Mouse (Mus musculus) layer of hippocampus, adult 2 months (tissue): Measurements from ENCODE around the gene Acyp2. TPM values are rescaled to one million over a fixed set of nuclear protein-coding genes. Genes with fewer than 3 reads are reported as not detected.
"Not testable (repeated sequence)": the region's sequence is repeated elsewhere in the genome, so short reads cannot be mapped to it uniquely, and the experiment has no call there.

Experiments
- DNase-seq, 2 experiments: peaks; one replicate each; pipeline ENCODE4 v3.0.0; 2022; ENCODE audit warnings: low spot score in 2 of 2
- H3K27ac ChIP-seq: fragments of 200-600 bp; 2 replicates; pipeline ENCODE4 v1.8.1; 2022
- H3K4me3 ChIP-seq: fragments of 200-600 bp; 2 replicates; pipeline ENCODE4 v1.8.1; 2022; ENCODE audit warnings: mild to moderate bottlenecking
- CTCF ChIP-seq: fragments of 200-600 bp; conservative IDR thresholded peaks from 2 replicates; pipeline ENCODE4 v1.8.1; 2022; ENCODE audit warnings: antibody characterized with exemption, mild to moderate bottlenecking, moderate library complexity
- long read RNA-seq, 2 experiments: library from polyadenylated mRNA; stranded (forward); transcript quantifications; one replicate each; pipeline ENCODE4 v2.0.0; 2021; ENCODE audit warnings: borderline mapping rate in 2 of 2
- total RNA-seq, 2 experiments: library from RNA; stranded (reverse); gene quantifications; 2 replicates each; pipeline ENCODE4 v1.2.3; 2021

Gene Acyp2
- total RNA-seq: 10 to 100 TPM; 21.2 to 22.4 TPM
- long read RNA-seq, experiment 1, partial matches to known transcripts: 10 of 12 reads
- long read RNA-seq, experiment 1, other reads (novel, unspliced or antisense): 1 of 12 reads
- long read RNA-seq, experiment 2, partial matches to known transcripts: 12 of 13 reads
- long read RNA-seq, experiment 2, other reads (novel, unspliced or antisense): 1 of 13 reads

GRCm38 (mm10) chr11:30649001-30649637 is at the start of gene Acyp2:
Gene Acyp2 (minus strand): TSS chr11:30649587.
- peak within 1 kb of the TSS; percentile 86 for H3K4me3 ChIP-seq
- DNase-seq: peak; percentile 78 to 82
- peak within 1 kb of the TSS; percentile 97 for H3K27ac ChIP-seq
- TF ChIP-seq CTCF: peak; percentile 68

GRCm38 (mm10) chr11:30689421-30689820 is 40.0 kb upstream of the Acyp2 start:
- no peak for TF ChIP-seq CTCF
- no peak for DNase-seq
- no peak overlapping the region for H3K4me3 ChIP-seq
- no peak overlapping the region for H3K27ac ChIP-seq

GRCm38 (mm10) chr11:30676086-30676485 is 26.7 kb upstream of the Acyp2 start:
- H3K27ac ChIP-seq: no peak overlapping the region
- TF ChIP-seq CTCF: peak; percentile 94
- peak; percentile 66 to 74 for DNase-seq
- H3K4me3 ChIP-seq: no peak overlapping the region

GRCm38 (mm10) chr11:30672719-30673118 is 23.3 kb upstream of the Acyp2 start:
- Histone ChIP-seq H3K4me3 (no peak overlapping the region), H3K27ac (peak overlapping the region; percentile 32; the same call in 1 of the 2 replicates)
- no peak for TF ChIP-seq CTCF
- peak in 1 of 2 experiments; percentile 23 for DNase-seq

- no peak for TF ChIP-seq CTCF
- Histone ChIP-seq H3K27ac (no peak overlapping the region), H3K4me3 (no peak overlapping the region)
- DNase-seq: no peak
Measured at GRCm38 (mm10) chr11:30663001-30663400, 13.6 kb upstream of the Acyp2 start.

- H3K4me3 ChIP-seq: no peak overlapping the region
- no peak for TF ChIP-seq CTCF
- no peak for DNase-seq
- no peak overlapping the region for H3K27ac ChIP-seq
Measured at GRCm38 (mm10) chr11:30662591-30662990, 13.2 kb upstream of the Acyp2 start.

GRCm38 (mm10) chr11:30657069-30657468 is 7.7 kb upstream of the Acyp2 start:
- H3K27ac ChIP-seq: no peak overlapping the region
- TF ChIP-seq CTCF: peak; percentile 95
- H3K4me3 ChIP-seq: no peak overlapping the region
- peak; percentile 36 to 57 for DNase-seq

GRCm38 (mm10) chr11:30656060-30656459 is 6.7 kb upstream of the Acyp2 start:
- Histone ChIP-seq H3K27ac (no peak overlapping the region), H3K4me3 (no peak overlapping the region)
- DNase-seq: no peak
- TF ChIP-seq CTCF: no peak

- no peak for DNase-seq
- no peak for TF ChIP-seq CTCF
- H3K27ac ChIP-seq: 0 out of 2 replicates have a peak overlapping the region, but pooled peaks have one; percentile 14
- H3K4me3 ChIP-seq: no peak overlapping the region
Measured at GRCm38 (mm10) chr11:30650416-30650815, 1.0 kb upstream of the Acyp2 start.

GRCm38 (mm10) chr11:30635674-30636073 is 13.7 kb downstream of the Acyp2 start:
- Histone ChIP-seq H3K27ac (peak overlapping the region; percentile 47; the same call in 1 of the 2 replicates), H3K4me3 (no peak overlapping the region)
- DNase-seq: peak in 1 of 2 experiments; percentile 7
- 0 out of 2 replicates have a peak, but pooled peaks have one; percentile 15 for TF ChIP-seq CTCF

GRCm38 (mm10) chr11:30630514-30630913 is 18.9 kb downstream of the Acyp2 start:
- no peak for TF ChIP-seq CTCF
- no peak for DNase-seq
- no peak overlapping the region for H3K27ac ChIP-seq
- no peak overlapping the region for H3K4me3 ChIP-seq

GRCm38 (mm10) chr11:30623218-30623617 is 26.2 kb downstream of the Acyp2 start:
- no peak for TF ChIP-seq CTCF
- Histone ChIP-seq H3K27ac (no peak overlapping the region), H3K4me3 (no peak overlapping the region)
- no peak for DNase-seq

GRCm38 (mm10) chr11:30621386-30622363 is 27.7 kb downstream of the Acyp2 start:
- H3K27ac ChIP-seq, DNase-seq, H3K4me3 ChIP-seq: not testable (repeated sequence)
